Mouse (Mus musculus) liver, embryonic 16.5 days (tissue): ENCODE results near the gene Smarcd1. TPM values are rescaled to one million over a fixed set of nuclear protein-coding genes. Genes with fewer than 3 reads are reported as not detected.

Source experiments
- ATAC-seq: fragments of 200-750 bp; cut with Nextera tagmentation; 2 replicates; pipeline ENCODE4 v1.8.0; 2017; ENCODE audit warnings: low read depth, mild to moderate bottlenecking, moderate number of reproducible peaks, moderate library complexity
- H3K27ac ChIP-seq: fragments of 300-500 bp; sonication (generic); 2 replicates; pipeline ENCODE4 v1.5.1; 2014; ENCODE audit warnings: mild to moderate bottlenecking, low read length
- H3K27me3 ChIP-seq: fragments of 300-500 bp; sonication (generic); 2 replicates; pipeline ENCODE4 v1.6.1; 2014; ENCODE audit warnings: low read depth, low read length, mixed read lengths; ENCODE audit not compliant: control insufficient read depth, insufficient read depth
- H3K36me3 ChIP-seq: fragments of 300-500 bp; sonication (generic); 2 replicates; pipeline ENCODE4 v1.6.1; 2014; ENCODE audit warnings: mild to moderate bottlenecking; ENCODE audit not compliant: control insufficient read depth, insufficient read depth
- H3K4me1 ChIP-seq: fragments of 300-500 bp; sonication (generic); 2 replicates; pipeline ENCODE4 v1.6.1; 2014; ENCODE audit warnings: low read depth, low read length, mixed read lengths; ENCODE audit not compliant: control insufficient read depth
- H3K4me2 ChIP-seq: fragments of 300-500 bp; sonication (generic); 2 replicates; pipeline ENCODE4 v1.6.1; 2014; ENCODE audit warnings: low read depth, low read length, mixed read lengths
- H3K4me3 ChIP-seq: fragments of 300-500 bp; sonication (generic); 2 replicates; pipeline ENCODE4 v1.5.1; 2014; ENCODE audit warnings: low read depth, mild to moderate bottlenecking, low read length
- H3K9ac ChIP-seq: fragments of 300-500 bp; sonication (generic); 2 replicates; pipeline ENCODE4 v1.6.1; 2014; ENCODE audit warnings: low read depth, low read length
- H3K9me3 ChIP-seq: fragments of 300-500 bp; sonication (generic); replicated peaks from 2 replicates; pipeline ENCODE4 v1.6.1; 2016; ENCODE audit warnings: low read length; ENCODE audit not compliant: control insufficient read depth
- WGBS: fragments of 180-500 bp; shearing (Covaris S2); extraction: QIAGEN DNeasy Blood & Tissue Kit; methylation state at CpG from one replicate; pipeline ENCODE4 v1.1.7; 2014; ENCODE audit not compliant: insufficient replicate concordance; 5-methylcytosine and 5-hydroxymethylcytosine counted together
- polyA plus RNA-seq: library from polyadenylated mRNA; unstranded; fragments of >200 nt; fragmentation: Nextera tagmentation; extraction: Ambion mirVana; gene quantifications from 2 replicates; pipeline ENCODE4 v1.2.1, GENCODE M21; 2015

Gene Smarcd1
- polyA plus RNA-seq, 1 experiment from 2014 or later = 4.5 TPM

DNA sequence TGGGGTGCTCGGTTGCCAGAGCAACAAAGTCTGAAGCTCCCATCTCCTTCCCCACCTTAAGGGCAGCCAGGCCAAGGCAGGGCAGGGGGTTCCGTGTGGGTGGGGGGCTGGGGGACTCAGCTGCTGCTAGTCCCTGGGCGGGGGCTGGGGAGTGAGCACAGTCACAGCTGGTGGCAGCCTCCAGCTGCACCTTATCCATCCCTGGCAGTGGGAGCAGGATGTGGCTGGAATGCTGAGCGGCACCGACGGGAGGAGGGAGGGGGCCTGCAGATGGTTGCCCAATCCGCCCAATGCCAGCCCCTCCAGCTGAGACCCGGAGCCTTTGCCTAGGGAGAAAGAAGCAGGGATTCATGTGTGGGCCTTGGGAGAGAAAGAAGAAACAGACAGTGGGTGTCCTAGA is 24.8 kb upstream of the Smarcd1 start:
- Histone ChIP-seq H3K4me2 (no peak overlapping the region), H3K36me3 (no peaks in the 10 kb centered on the region), H3K4me1 (no peaks in the 10 kb centered on the region), H3K27me3 (peaks cover 28% of the 10 kb centered on the region), H3K27ac (no peak overlapping the region), H3K9me3 (no peaks in the 10 kb centered on the region), H3K9ac (no peak overlapping the region), H3K4me3 (no peak overlapping the region)
- WGBS = 48% methylated on average over 8 of the region's 8 CpGs
- ATAC-seq = no peak

- no peaks in the 10 kb centered on the region for H3K36me3 ChIP-seq
- no peak for ATAC-seq
- no peak overlapping the region for H3K27ac ChIP-seq
- WGBS = 10% methylated on average over 13 of the region's 13 CpGs
- no peaks in the 10 kb centered on the region for H3K4me1 ChIP-seq
- H3K9me3 ChIP-seq = no peaks in the 10 kb centered on the region
- H3K4me2 ChIP-seq = no peak overlapping the region
- no peak overlapping the region for H3K9ac ChIP-seq
- H3K4me3 ChIP-seq = no peak overlapping the region
- H3K27me3 ChIP-seq = peaks cover 17% of the 10 kb centered on the region
Observed at GRCm38 (mm10) chr15:99678063-99678800, 23.7 kb upstream of the Smarcd1 start.

DNA sequence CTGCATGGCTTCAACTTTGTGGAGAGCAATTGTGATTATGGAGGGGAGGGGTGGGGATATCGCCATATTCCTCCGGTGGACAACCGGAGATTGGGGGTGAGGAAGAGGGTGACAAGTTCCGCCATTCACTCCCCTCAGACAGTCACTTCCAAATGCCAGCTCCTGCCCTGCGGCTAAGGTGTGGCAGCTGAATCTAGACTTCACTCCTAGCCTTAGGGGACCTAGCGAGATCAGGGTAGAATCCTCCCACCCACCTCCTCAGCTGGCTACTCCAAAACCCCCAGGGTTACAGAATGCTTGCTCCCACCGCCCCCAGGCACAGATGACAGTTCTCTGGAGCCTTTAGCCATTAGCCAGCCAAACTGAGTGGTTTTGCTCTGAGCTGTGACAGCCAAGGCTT is 22.9 kb upstream of the Smarcd1 start:
- H3K27ac ChIP-seq = no peak overlapping the region
- no peaks in the 10 kb centered on the region for H3K9me3 ChIP-seq
- ATAC-seq = no peak
- H3K9ac ChIP-seq = no peak overlapping the region
- 65% methylated on average over 7 of the region's 7 CpGs for WGBS
- no peaks in the 10 kb centered on the region for H3K36me3 ChIP-seq
- H3K27me3 ChIP-seq = peaks cover 9% of the 10 kb centered on the region
- H3K4me2 ChIP-seq = no peak overlapping the region
- no peaks in the 10 kb centered on the region for H3K4me1 ChIP-seq
- H3K4me3 ChIP-seq = no peak overlapping the region

DNA sequence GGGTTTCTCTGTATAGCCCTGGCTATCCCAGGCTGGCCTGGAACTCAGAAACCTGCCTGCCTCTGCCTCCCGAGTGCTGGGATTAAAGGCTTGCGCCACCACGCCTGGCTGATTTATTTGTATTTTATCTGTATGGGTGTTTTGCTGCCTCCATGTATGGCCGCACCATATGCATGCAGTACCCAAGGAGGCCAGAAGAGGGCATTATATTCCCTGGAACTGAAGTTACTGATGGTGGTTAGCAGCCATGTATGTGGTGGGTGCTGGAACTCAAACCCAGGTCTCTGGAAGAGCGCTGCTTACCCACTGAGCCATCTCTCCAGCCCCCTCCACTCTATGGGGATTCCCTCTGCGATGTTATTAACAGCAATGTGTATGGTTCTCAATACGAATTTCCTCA is 19.0 kb upstream of the Smarcd1 start:
- Histone ChIP-seq H3K4me2 (no peak overlapping the region), H3K9me3 (no peaks in the 10 kb centered on the region), H3K4me1 (no peaks in the 10 kb centered on the region), H3K4me3 (no peak overlapping the region), H3K27ac (no peak overlapping the region), H3K27me3 (peaks cover 4% of the 10 kb centered on the region; the same call in 1 of the 2 replicates), H3K9ac (no peak overlapping the region), H3K36me3 (no peaks in the 10 kb centered on the region)
- 73% methylated on average over 7 of the region's 7 CpGs for WGBS
- ATAC-seq = no peak

GRCm38 (mm10) chr15:99684156-99684555 is 17.8 kb upstream of the Smarcd1 start:
- Histone ChIP-seq H3K4me3 (no peak overlapping the region), H3K27ac (no peak overlapping the region), H3K4me1 (no peaks in the 10 kb centered on the region), H3K9me3 (no peaks in the 10 kb centered on the region), H3K9ac (no peak overlapping the region), H3K36me3 (no peaks in the 10 kb centered on the region), H3K4me2 (no peak overlapping the region), H3K27me3 (no peaks in the 10 kb centered on the region; the same call in 1 of the 2 replicates)
- no peak for ATAC-seq
- 75% methylated on average over 5 of the region's 5 CpGs for WGBS

DNA sequence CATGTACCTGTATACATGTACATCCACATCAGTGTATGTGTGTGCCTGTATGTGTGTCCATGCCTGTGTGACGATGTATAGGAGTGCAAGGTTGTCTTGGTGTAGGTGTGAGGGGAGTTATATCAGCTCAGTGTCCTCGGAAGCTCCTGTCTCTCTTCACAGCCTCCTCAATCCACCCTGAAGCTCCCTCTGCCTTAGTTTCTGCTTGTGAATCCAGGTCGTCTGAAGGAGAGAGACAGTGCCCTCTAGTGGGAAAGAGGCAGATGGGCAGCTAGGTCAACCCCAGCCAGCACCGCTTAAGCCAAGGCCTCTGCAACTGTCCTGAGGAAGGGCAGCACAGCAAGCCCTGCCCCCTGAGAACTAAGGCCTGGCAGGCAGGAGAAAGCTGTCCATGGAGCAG is 13.2 kb upstream of the Smarcd1 start:
- WGBS = 8% methylated on average over 4 of the region's 4 CpGs
- Histone ChIP-seq H3K4me2 (no peak overlapping the region), H3K9ac (no peak overlapping the region), H3K4me1 (no peaks in the 10 kb centered on the region), H3K27me3 (no peaks in the 10 kb centered on the region; the same call in 1 of the 2 replicates), H3K36me3 (no peaks in the 10 kb centered on the region), H3K4me3 (no peak overlapping the region), H3K27ac (no peak overlapping the region), H3K9me3 (no peaks in the 10 kb centered on the region)
- ATAC-seq = no peak

DNA sequence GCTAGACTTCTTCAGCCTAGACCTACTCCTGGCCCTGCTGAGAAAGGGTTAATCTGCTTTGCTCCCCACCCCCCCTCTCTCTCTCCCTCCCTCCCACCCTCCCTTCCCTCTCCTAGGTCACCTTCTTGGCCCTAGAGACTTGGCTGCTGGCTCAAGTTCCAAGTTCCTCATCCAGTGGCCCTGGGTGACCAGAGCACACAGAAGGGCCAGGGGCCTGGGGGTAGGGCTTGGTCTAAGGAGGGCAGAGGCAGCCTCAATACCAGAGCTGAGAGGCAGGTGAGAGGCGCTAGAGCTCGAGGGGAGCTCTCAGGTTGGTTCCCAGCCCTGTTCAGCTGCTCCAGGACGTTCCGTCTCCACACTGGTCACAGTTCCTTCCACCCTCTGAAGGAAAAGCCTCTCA is 11.0 kb upstream of the Smarcd1 start:
- no peak overlapping the region for H3K4me3 ChIP-seq
- no peaks in the 10 kb centered on the region; the same call in 1 of the 2 replicates for H3K27me3 ChIP-seq
- no peak overlapping the region for H3K4me2 ChIP-seq
- H3K9me3 ChIP-seq = no peaks in the 10 kb centered on the region
- 16% methylated on average over 4 of the region's 4 CpGs for WGBS
- no peaks in the 10 kb centered on the region for H3K36me3 ChIP-seq
- H3K27ac ChIP-seq = no peak overlapping the region
- H3K4me1 ChIP-seq = no peaks in the 10 kb centered on the region
- no peak for ATAC-seq
- H3K9ac ChIP-seq = no peak overlapping the region

DNA sequence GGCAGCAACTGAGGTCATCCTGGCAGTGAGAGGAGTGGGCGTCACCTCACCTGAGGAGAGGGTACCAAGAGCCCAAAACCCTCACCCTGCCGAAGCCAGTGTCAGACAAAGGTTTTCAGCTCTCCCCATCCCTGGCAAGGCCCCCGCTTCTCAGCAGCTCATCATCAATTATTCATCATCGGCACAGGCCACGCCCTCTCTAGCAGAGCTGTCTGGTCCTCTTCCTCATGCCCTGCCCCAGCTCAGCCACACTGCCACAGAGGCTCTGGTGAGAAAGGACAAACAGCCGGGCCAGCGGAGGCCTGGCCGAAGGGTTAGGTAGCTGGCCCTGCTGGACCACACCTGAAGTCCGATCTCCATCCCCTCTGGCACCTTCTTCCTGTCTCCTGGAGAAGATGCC is 10.0 kb upstream of the Smarcd1 start:
- H3K9me3 ChIP-seq = no peaks in the 10 kb centered on the region
- H3K4me2 ChIP-seq = no peak overlapping the region
- no peak overlapping the region for H3K27ac ChIP-seq
- WGBS = 42% methylated on average over 9 of the region's 9 CpGs
- H3K27me3 ChIP-seq = no peaks in the 10 kb centered on the region; the same call in none of the 2 replicates
- H3K4me3 ChIP-seq = no peak overlapping the region
- no peaks in the 10 kb centered on the region for H3K36me3 ChIP-seq
- H3K9ac ChIP-seq = no peak overlapping the region
- H3K4me1 ChIP-seq = no peaks in the 10 kb centered on the region
- no peak for ATAC-seq

- ATAC-seq = no peak
- Histone ChIP-seq H3K9me3 (no peaks in the 10 kb centered on the region), H3K4me1 (peaks cover 15% of the 10 kb centered on the region), H3K36me3 (no peaks in the 10 kb centered on the region), H3K27ac (no peak overlapping the region), H3K4me3 (no peak overlapping the region), H3K27me3 (no peaks in the 10 kb centered on the region; the same call in none of the 2 replicates), H3K4me2 (no peak overlapping the region), H3K9ac (no peak overlapping the region)
- whole genome bisulfite sequencing = 31% methylated on average over 2 of the region's 2 CpGs
Observed at GRCm38 (mm10) chr15:99697309-99697708, 4.6 kb upstream of the Smarcd1 start.
